Mouse (Mus musculus) kidney, embryonic 15.5 days (tissue): Measurements from ENCODE around the gene Acvr1b. TPM values are rescaled to one million over a fixed set of nuclear protein-coding genes. Genes with fewer than 3 reads are reported as not detected.
A peak's percentile ranks its signal among the peaks of the same experiment; 100 is the strongest.

Experiments used
- ATAC-seq: fragments of 200-750 bp; cut with Nextera tagmentation; replicated peaks from 2 replicates; pipeline ENCODE4 v1.8.0; 2017; ENCODE audit warnings: moderate TSS enrichment; ENCODE audit not compliant: low FRiP score
- H3K27ac ChIP-seq: fragments of 300-500 bp; sonication (generic); 2 replicates; pipeline ENCODE4 v1.5.1; 2015; ENCODE audit warnings: mild to moderate bottlenecking, inconsistent platforms
- H3K27me3 ChIP-seq: fragments of 300-500 bp; sonication (generic); 2 replicates; pipeline ENCODE4 v1.6.1; 2015; ENCODE audit warnings: inconsistent platforms
- H3K36me3 ChIP-seq: fragments of 300-500 bp; sonication (generic); 2 replicates; pipeline ENCODE4 v1.6.1; 2015; ENCODE audit warnings: inconsistent platforms
- H3K4me1 ChIP-seq: fragments of 300-500 bp; sonication (generic); 2 replicates; pipeline ENCODE4 v1.6.1; 2015; ENCODE audit warnings: inconsistent platforms
- H3K4me2 ChIP-seq: fragments of 300-500 bp; sonication (generic); 2 replicates; pipeline ENCODE4 v1.6.1; 2015; ENCODE audit warnings: moderate library complexity, mild to moderate bottlenecking, inconsistent platforms
- H3K4me3 ChIP-seq: fragments of 300-500 bp; sonication (generic); replicated peaks from 2 replicates; pipeline ENCODE4 v1.5.1; 2015; ENCODE audit warnings: mild to moderate bottlenecking, inconsistent platforms
- H3K9ac ChIP-seq: fragments of 300-500 bp; sonication (generic); 2 replicates; pipeline ENCODE4 v1.6.1; 2015; ENCODE audit warnings: mild to moderate bottlenecking, inconsistent platforms
- H3K9me3 ChIP-seq: fragments of 300-500 bp; sonication (generic); replicated peaks from 2 replicates; pipeline ENCODE4 v1.6.1; 2016; ENCODE audit warnings: inconsistent platforms
- WGBS: fragments of 180-500 bp; shearing (Covaris S2); methylation state at CpG from one replicate; pipeline ENCODE4 v1.1.7; 2015; ENCODE audit warnings: mixed read lengths; 5-methylcytosine and 5-hydroxymethylcytosine counted together
- polyA plus RNA-seq: library from polyadenylated mRNA; unstranded; fragments of >200 nt; fragmentation: Nextera tagmentation; extraction: Ambion mirVana; gene quantifications from 2 replicates; pipeline ENCODE4 v1.2.1, GENCODE M21; 2015

Acvr1b gene
- polyA plus RNA-seq, 1 experiment from 2014 or later: 6.2 TPM

DNA sequence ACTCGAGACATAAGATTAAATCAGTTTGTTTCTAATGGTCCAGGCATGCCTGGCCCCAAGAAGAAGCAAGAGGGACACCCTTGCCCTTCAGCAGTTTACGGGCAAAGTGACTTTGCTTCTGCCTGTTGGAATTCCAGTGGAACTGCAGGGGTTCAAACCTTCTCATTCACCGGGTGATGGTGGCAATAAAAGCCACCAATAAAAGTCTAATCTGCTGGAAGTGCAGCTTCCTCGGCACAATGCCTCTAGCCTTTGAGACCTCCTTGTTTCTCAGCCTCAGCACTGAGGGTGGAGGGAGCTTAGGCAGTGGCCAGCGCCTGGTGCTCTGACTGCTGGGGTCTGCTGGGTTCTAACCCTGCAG, 7.2 kb downstream of the Acvr1b start:
- Histone ChIP-seq H3K4me1 (peaks cover 70% of the 10 kb centered on the region), H3K4me2 (no peak overlapping the region), H3K9me3 (no peaks in the 10 kb centered on the region), H3K27ac (peak overlapping the region; percentile 64), H3K4me3 (no peak overlapping the region), H3K36me3 (peaks cover 4% of the 10 kb centered on the region; the same call in 1 of the 2 replicates), H3K27me3 (no peaks in the 10 kb centered on the region), H3K9ac (peak overlapping the region; percentile 11; the same call in 1 of the 2 replicates)
- ATAC-seq: no peak
- 30% methylated on average over 5 of the region's 5 CpGs for WGBS

DNA sequence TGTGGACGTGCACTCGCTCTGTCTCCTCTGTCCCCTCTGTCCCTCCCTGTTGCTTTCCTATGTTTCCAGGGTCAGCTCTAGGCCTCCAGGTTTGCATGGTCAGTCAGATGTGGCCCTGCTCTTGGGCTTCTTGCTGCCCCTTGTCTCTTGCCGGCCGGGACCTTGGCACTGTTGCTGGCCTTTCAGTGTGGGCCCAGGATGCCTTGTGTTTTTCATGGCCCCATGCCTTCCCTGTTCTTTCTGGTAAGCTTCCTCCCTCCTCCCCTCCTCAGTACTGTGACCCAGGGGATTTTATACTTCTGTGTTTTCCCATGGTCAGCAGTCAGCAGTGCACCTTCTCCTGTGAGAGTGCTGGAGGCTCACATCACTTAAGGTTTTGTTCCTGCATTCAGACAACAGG, 7.6 kb downstream of the Acvr1b start:
- peak overlapping the region; percentile 64 for H3K27ac ChIP-seq
- peaks cover 4% of the 10 kb centered on the region; the same call in 1 of the 2 replicates for H3K36me3 ChIP-seq
- WGBS: 22% methylated on average over 4 of the region's 4 CpGs
- no peak overlapping the region for H3K4me2 ChIP-seq
- H3K4me1 ChIP-seq: peaks cover 66% of the 10 kb centered on the region
- H3K4me3 ChIP-seq: no peak overlapping the region
- 0 out of 2 replicates have a peak, but pooled peaks have one; percentile 27 for ATAC-seq
- no peaks in the 10 kb centered on the region for H3K27me3 ChIP-seq
- no peaks in the 10 kb centered on the region for H3K9me3 ChIP-seq
- H3K9ac ChIP-seq: peak overlapping the region; percentile 11; the same call in 1 of the 2 replicates

DNA sequence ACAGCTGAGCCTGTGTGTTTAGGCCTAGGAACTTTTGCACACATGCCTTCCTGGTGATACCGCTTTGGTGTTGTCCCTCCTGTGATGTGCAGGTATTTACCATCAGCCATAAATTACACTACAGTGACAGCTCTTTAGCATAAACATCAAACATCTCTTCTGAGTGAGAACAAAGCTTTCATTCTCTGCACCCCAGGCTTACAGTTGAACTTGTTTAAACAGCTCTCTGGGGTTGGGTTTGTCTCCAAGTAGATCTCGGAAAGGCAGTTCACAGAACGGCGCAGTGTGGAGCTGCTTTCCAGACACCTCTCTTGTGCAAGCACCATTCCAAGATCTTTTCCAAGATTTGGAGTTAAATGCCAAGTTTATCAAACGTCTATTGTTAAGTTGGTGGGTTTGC, 8.8 kb downstream of the Acvr1b start:
- Histone ChIP-seq H3K27me3 (no peaks in the 10 kb centered on the region), H3K9me3 (no peaks in the 10 kb centered on the region), H3K9ac (no peak overlapping the region), H3K4me1 (peaks cover 56% of the 10 kb centered on the region), H3K4me2 (no peak overlapping the region), H3K27ac (peak overlapping the region; percentile 73), H3K4me3 (no peak overlapping the region), H3K36me3 (peaks cover 4% of the 10 kb centered on the region; the same call in 1 of the 2 replicates)
- ATAC-seq: no peak
- 34% methylated on average over 5 of the region's 5 CpGs for WGBS

DNA sequence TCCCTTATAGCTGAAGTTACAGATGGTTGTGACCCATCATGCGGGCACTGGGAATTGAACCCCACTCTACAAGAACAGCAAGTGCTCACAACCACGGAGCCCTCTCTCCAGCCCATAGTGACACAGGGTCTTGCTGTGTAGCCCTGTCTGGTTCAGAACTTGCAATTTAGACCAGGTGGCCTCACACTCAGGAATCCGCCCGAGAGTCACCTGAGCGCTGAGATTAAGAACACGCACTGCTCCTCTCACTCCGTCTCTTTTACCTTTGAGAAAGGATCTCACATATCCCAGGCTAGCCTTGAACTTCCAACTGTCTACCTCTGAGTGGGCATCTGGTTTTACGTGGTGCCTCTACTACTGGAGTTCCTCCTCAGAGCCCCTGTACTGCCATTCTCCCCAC, 10.4 kb downstream of the Acvr1b start:
- 96% methylated on average over 8 of the region's 8 CpGs for WGBS
- no peak for ATAC-seq
- no peak overlapping the region for H3K4me3 ChIP-seq
- H3K4me1 ChIP-seq: peaks cover 52% of the 10 kb centered on the region
- H3K27me3 ChIP-seq: no peaks in the 10 kb centered on the region
- H3K27ac ChIP-seq: no peak overlapping the region
- no peaks in the 10 kb centered on the region for H3K9me3 ChIP-seq
- no peak overlapping the region for H3K4me2 ChIP-seq
- no peak overlapping the region for H3K9ac ChIP-seq
- H3K36me3 ChIP-seq: peaks cover 4% of the 10 kb centered on the region; the same call in 1 of the 2 replicates

DNA sequence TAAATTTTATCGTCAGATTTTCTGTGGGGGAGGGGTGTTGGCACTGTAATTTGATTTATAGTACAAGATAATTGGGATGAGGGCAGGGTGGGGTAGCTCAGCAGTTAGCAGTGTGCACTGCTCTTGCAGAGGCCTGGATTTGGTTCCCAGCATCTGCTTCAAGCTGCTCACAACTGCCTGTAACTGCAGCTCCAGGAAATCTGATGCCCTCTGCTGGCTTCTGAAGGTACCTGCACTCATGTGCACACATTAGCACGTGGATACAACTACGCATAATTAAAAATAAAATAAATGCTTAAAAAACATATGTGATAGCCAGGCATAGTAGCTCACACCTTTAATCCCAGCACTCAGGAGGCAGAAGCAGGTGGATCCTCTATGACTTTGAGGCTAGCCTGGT, 11.7 kb downstream of the Acvr1b start:
- peaks cover 4% of the 10 kb centered on the region; the same call in 1 of the 2 replicates for H3K36me3 ChIP-seq
- H3K27me3 ChIP-seq: no peaks in the 10 kb centered on the region
- ATAC-seq: no peak
- no peak overlapping the region for H3K9ac ChIP-seq
- no peak overlapping the region for H3K27ac ChIP-seq
- H3K4me3 ChIP-seq: no peak overlapping the region
- peaks cover 42% of the 10 kb centered on the region for H3K4me1 ChIP-seq
- H3K9me3 ChIP-seq: no peaks in the 10 kb centered on the region
- WGBS: 94% methylated on average over 3 of the region's 3 CpGs
- H3K4me2 ChIP-seq: no peak overlapping the region

DNA sequence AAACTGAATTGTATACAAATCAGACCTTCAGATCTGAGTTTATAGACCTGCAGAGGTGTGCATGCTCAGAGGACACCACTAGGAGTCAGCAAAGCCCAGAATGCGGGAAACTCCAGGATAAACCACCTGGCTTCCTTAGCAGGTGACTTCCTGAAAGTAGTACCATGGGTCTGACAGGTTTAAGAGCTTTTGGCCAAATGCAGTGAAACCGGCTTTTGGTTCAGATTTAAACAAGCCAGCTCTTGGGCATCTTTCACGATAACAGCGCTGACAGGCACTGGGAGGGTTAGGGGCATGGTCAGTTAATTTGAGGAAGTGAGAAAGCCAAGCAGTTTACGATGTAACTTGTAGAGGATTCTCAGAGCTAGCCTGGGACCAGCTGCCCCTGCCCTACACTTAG, 14.0 kb downstream of the Acvr1b start:
- WGBS: 37% methylated on average over 5 of the region's 5 CpGs

DNA sequence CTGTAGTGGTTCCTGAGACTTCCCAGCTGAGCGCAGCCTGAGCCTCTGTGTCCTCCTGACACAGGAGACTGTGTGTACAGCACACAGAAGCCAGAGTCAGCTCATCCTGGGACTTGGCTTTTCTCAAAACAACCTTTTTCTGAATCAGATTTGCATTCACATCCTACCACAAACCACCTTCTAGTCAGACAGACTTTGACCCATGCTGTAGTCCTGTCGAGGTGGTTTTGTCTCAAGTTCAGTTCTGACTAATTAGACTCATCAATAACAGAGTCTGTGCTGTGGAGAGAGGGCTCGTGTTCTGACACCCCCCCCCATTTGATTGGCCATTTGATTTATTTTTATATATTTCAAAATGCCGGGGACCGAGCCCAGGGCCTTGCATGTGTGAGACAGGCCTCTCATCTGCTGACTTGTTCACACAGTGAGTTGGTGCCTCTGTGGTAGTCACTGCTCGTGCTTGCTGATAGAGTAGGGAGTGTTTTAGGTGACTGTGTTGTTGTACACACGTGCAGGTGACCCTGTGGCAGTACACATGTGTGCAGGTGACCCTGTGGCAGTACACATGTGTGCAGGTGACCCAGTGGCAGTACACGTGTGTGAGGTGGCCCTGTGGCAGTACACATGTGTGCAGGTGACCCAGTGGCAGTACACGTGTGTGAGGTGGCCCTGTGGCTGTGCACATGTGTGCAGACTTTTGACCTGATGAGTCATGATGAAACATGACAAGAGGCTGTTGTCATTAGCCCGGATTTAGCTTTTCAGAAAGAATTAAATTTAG, 16.3 kb downstream of the Acvr1b start:
- 72% methylated on average over 10 of the region's 10 CpGs for WGBS

More for the DNA sequence above, 14.0 kb downstream of the Acvr1b start:
- no peaks in the 10 kb centered on the region for H3K27me3 ChIP-seq
- H3K4me1 ChIP-seq: peaks cover 39% of the 10 kb centered on the region
- H3K36me3 ChIP-seq: peaks cover 4% of the 10 kb centered on the region; the same call in 1 of the 2 replicates
- ATAC-seq: no peak
- no peak overlapping the region for H3K9ac ChIP-seq
- H3K27ac ChIP-seq: no peak overlapping the region
- no peak overlapping the region for H3K4me3 ChIP-seq
- H3K4me2 ChIP-seq: no peak overlapping the region
- no peaks in the 10 kb centered on the region for H3K9me3 ChIP-seq

DNA sequence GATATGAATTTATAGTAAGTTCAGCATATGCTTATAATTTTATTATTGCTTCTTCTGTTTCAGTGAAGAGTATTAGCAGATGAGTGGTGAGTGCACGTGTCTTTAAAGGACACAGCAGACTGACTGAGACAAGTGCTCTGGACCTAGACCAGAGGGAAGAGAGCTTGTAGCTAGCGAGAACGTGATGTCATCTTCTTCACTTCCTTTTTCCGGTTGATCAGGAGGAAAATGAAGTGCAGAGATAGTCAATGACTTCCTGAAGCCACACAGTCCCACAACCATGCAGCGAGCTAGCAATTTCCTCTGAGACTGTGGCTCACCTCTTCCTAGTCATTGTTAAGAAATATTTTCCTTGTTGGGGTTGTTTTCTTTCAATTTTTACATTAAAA, 16.9 kb downstream of the Acvr1b start:
- no peak overlapping the region for H3K9ac ChIP-seq
- H3K9me3 ChIP-seq: no peaks in the 10 kb centered on the region
- H3K36me3 ChIP-seq: peaks cover 20% of the 10 kb centered on the region
- H3K4me1 ChIP-seq: peaks cover 53% of the 10 kb centered on the region
- no peak overlapping the region for H3K4me3 ChIP-seq
- no peak overlapping the region for H3K4me2 ChIP-seq
- WGBS: 65% methylated on average over 5 of the region's 5 CpGs
- ATAC-seq: no peak
- H3K27me3 ChIP-seq: no peaks in the 10 kb centered on the region
- H3K27ac ChIP-seq: no peak overlapping the region

More for the DNA sequence above, 16.3 kb downstream of the Acvr1b start:
- Histone ChIP-seq H3K4me3 (no peak overlapping the region), H3K36me3 (peaks cover 18% of the 10 kb centered on the region), H3K27me3 (no peaks in the 10 kb centered on the region), H3K4me2 (no peak overlapping the region), H3K9ac (no peak overlapping the region), H3K27ac (no peak overlapping the region), H3K4me1 (peaks cover 47% of the 10 kb centered on the region), H3K9me3 (no peaks in the 10 kb centered on the region)
- no peak for ATAC-seq

DNA sequence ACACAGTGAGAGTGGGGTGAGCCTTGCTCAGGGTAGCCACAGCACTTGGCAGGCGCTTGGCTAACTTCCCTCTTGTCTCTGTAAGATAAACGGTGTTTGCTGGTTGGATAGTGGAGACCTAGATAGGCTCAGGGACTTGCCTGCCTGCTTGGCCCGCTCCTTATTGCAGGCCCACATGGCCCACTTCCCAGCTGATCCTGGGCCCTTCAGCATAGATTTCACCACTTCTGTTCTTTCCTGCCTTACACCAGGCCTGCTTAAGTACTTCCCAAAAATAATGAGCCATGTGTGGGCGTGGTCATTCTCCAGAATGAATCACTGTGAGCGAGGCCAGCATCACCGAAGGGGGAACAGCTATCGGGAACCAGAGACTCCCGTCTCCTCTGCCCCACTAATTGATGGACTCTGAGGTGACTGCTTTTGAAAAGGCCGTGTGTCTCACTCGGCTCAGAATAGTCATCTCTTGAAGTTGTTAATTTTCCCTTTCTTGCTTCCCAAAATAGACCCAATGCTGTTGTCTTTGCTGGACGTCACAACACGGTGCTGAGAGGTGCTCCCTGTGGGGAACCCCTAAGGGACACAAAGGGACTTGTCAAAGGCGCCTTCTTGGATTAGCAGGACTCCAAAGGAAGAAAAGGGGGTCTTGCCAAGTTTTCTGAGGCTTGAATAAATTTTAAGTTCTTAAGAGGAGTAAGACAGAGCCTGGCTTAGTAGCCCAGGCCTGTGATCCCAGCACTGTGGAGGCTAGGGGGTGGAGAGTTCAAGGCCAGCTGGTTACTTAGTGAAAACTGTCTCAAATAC, 17.8 kb downstream of the Acvr1b start:
- no peaks in the 10 kb centered on the region for H3K9me3 ChIP-seq
- H3K4me1 ChIP-seq: peaks cover 62% of the 10 kb centered on the region
- H3K4me2 ChIP-seq: no peak overlapping the region
- ATAC-seq: no peak
- 35% methylated on average over 13 of the region's 13 CpGs for WGBS
- no peaks in the 10 kb centered on the region for H3K27me3 ChIP-seq
- 0 out of 2 replicates have a peak overlapping the region, but pooled peaks have one; percentile 29 for H3K27ac ChIP-seq
- H3K9ac ChIP-seq: no peak overlapping the region
- H3K4me3 ChIP-seq: no peak overlapping the region
- H3K36me3 ChIP-seq: peaks cover 29% of the 10 kb centered on the region

DNA sequence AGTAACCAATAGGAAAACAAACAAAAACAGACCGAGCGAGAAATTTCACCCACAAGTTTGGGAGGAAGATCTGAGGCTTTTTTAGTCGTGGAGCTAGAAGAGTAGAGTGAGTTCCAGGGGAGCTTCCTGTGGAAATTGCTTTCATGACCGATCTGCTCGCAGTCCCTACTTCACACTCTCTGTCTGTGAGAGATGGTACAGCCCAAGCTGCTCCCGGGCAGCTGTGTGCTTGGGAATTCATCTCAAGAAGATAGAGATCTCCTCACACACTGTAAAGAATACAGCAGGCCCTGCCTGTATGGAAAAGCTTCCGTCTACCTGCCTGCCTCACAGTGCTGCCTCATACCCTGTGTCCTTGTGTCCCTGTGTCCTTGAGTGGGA, 18.4 kb downstream of the Acvr1b start:
- Histone ChIP-seq H3K36me3 (peaks cover 33% of the 10 kb centered on the region), H3K4me3 (no peak overlapping the region), H3K4me1 (peaks cover 68% of the 10 kb centered on the region), H3K4me2 (no peak overlapping the region), H3K27ac (peak overlapping the region; percentile 1; the same call in 1 of the 2 replicates), H3K9ac (no peak overlapping the region), H3K9me3 (no peaks in the 10 kb centered on the region), H3K27me3 (no peaks in the 10 kb centered on the region)
- ATAC-seq: no peak
- 55% methylated on average over 7 of the region's 7 CpGs for WGBS

DNA sequence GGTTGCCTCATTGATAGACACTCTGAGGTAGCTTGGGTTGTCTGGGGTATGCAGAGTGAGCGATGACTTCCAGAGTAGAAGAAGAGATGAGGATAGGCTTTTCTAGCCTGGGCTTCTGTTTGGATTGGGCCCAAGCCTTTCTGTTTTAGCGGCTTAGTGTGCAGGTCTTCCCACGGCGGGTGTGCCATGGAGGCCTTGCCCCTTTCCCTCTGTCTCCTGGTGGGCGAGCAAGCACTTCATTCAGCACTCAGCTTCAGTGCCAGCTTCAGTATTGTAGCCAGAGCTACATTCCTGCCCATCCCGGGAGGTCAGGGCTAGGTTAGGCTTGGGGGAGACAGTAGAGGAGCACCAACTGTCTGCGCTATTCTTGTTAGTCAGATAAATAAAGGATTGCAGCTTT, 18.8 kb downstream of the Acvr1b start:
- Histone ChIP-seq H3K9me3 (no peaks in the 10 kb centered on the region), H3K27me3 (no peaks in the 10 kb centered on the region), H3K36me3 (peaks cover 36% of the 10 kb centered on the region), H3K4me1 (peaks cover 72% of the 10 kb centered on the region), H3K4me2 (no peak overlapping the region), H3K4me3 (no peak overlapping the region), H3K27ac (peak overlapping the region; percentile 1; the same call in 1 of the 2 replicates), H3K9ac (no peak overlapping the region)
- 91% methylated on average over 7 of the region's 7 CpGs for WGBS
- no peak for ATAC-seq

DNA sequence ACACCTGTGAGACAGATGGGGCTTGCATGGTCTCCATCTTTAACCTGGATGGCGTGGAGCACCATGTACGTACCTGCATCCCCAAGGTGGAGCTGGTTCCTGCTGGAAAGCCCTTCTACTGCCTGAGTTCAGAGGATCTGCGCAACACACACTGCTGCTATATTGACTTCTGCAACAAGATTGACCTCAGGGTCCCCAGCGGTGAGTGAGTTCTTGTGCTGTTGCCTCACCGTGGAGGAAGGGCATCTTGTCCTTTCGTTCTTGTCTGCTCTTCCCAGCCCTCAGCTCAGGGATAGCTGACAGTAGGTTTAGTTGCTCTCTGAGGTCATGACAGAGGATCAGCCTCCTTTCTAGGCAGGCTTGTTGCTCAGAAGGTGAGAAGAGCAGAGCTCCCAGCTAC, 20.1 kb downstream of the Acvr1b start:
- no peak overlapping the region for H3K4me2 ChIP-seq
- H3K9me3 ChIP-seq: no peaks in the 10 kb centered on the region
- peak overlapping the region; percentile 88 for H3K27ac ChIP-seq
- peaks cover 40% of the 10 kb centered on the region for H3K36me3 ChIP-seq
- H3K9ac ChIP-seq: no peak overlapping the region
- no peak overlapping the region for H3K4me3 ChIP-seq
- 93% methylated on average over 6 of the region's 6 CpGs for WGBS
- H3K27me3 ChIP-seq: no peaks in the 10 kb centered on the region
- ATAC-seq: no peak
- peaks cover 74% of the 10 kb centered on the region for H3K4me1 ChIP-seq
